Mouse (Mus musculus): ENCODE measurements around the gene Gm20721.

GRCm38 (mm10) chr2:174300666-174301065 is 45.8 kb downstream of the Gm20721 start:
- TF ChIP-seq CTCF (IDR thresholded peaks at IDR 0.05; ENCODE audit: extremely low read depth, insufficient read depth, low read length) (no peak), POLR2A (IDR thresholded peaks at IDR 0.05; ENCODE audit: extremely low read depth, insufficient read depth, low read length) (no peak)

All from cortical plate, adult 2 months (tissue).